Mouse (Mus musculus) heart, embryonic 16.5 days (tissue): ENCODE measurements around the gene Spc24. TPM values are rescaled to one million over a fixed set of nuclear protein-coding genes. Genes with fewer than 3 reads are reported as not detected.

Experiments used
- ATAC-seq: fragments of 200-750 bp; cut with Nextera tagmentation; replicated peaks from 2 replicates; pipeline ENCODE4 v1.8.0; 2017; ENCODE audit warnings: moderate number of reproducible peaks; ENCODE audit not compliant: insufficient read depth, low FRiP score; ENCODE audit errors: extremely low read depth
- H3K27ac ChIP-seq: fragments of 300-500 bp; sonication (generic); 2 replicates; pipeline ENCODE4 v1.5.1; 2014; ENCODE audit warnings: mild to moderate bottlenecking, low read length, control low read depth, moderate library complexity
- H3K27me3 ChIP-seq: fragments of 300-500 bp; sonication (generic); 2 replicates; pipeline ENCODE4 v1.6.1; 2014; ENCODE audit warnings: low read length, mixed read lengths; ENCODE audit not compliant: control insufficient read depth, insufficient read depth
- H3K36me3 ChIP-seq: fragments of 300-500 bp; sonication (generic); 2 replicates; pipeline ENCODE4 v1.6.1; 2014; ENCODE audit not compliant: control insufficient read depth, insufficient read depth
- H3K4me1 ChIP-seq: fragments of 300-500 bp; sonication (generic); 2 replicates; pipeline ENCODE4 v1.6.1; 2014; ENCODE audit warnings: low read length, mixed read lengths; ENCODE audit not compliant: control insufficient read depth, insufficient read depth
- H3K4me2 ChIP-seq: fragments of 300-500 bp; sonication (generic); 2 replicates; pipeline ENCODE4 v1.6.1; 2014; ENCODE audit warnings: low read depth, mild to moderate bottlenecking, control low read depth, low read length
- H3K4me3 ChIP-seq: fragments of 300-500 bp; sonication (generic); 2 replicates; pipeline ENCODE4 v1.5.1; 2014; ENCODE audit warnings: mild to moderate bottlenecking, control low read depth, low read length
- H3K9ac ChIP-seq: fragments of 300-500 bp; sonication (generic); 2 replicates; pipeline ENCODE4 v1.6.1; 2014; ENCODE audit warnings: low read length, control low read depth
- H3K9me3 ChIP-seq: fragments of 300-500 bp; sonication (generic); replicated peaks from 2 replicates; pipeline ENCODE4 v1.6.1; 2016; ENCODE audit warnings: low read length; ENCODE audit not compliant: control insufficient read depth
- WGBS: fragments of 180-500 bp; shearing (Covaris S2); extraction: QIAGEN DNeasy Blood & Tissue Kit; methylation state at CpG from one replicate; pipeline ENCODE4 v1.1.7; 2014; 5-methylcytosine and 5-hydroxymethylcytosine counted together
- polyA plus RNA-seq: library from polyadenylated mRNA; unstranded; fragments of >200 nt; fragmentation: Nextera tagmentation; extraction: Ambion mirVana; gene quantifications from 2 replicates; pipeline ENCODE4 v1.2.1, GENCODE M21; 2015

Gene Spc24
- polyA plus RNA-seq, 1 experiment from 2014 or later, result 93.2 TPM

DNA sequence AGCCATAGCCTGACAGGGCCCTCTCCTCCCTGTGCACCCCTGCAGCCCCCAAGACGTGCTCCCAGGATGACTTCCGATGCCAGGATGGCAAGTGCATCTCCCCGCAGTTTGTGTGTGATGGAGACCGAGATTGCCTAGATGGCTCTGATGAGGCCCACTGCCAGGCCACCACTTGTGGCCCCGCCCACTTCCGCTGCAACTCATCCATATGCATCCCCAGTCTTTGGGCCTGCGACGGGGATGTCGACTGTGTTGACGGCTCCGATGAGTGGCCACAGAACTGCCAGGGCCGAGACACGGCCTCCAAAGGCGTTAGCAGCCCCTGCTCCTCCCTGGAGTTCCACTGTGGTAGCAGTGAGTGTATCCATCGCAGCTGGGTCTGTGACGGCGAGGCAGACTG is 26.7 kb downstream of the Spc24 start:
- ATAC-seq, result no peak
- H3K4me3 ChIP-seq, result no peak overlapping the region
- H3K9me3 ChIP-seq, result no peaks in the 10 kb centered on the region
- peaks cover 7% of the 10 kb centered on the region; the same call in 1 of the 2 replicates for H3K4me1 ChIP-seq
- H3K27ac ChIP-seq, result no peak overlapping the region
- WGBS, result 86% methylated on average over 17 of the region's 17 CpGs
- peaks cover 48% of the 10 kb centered on the region for H3K36me3 ChIP-seq
- no peak overlapping the region for H3K4me2 ChIP-seq
- no peak overlapping the region for H3K9ac ChIP-seq
- no peaks in the 10 kb centered on the region for H3K27me3 ChIP-seq

DNA sequence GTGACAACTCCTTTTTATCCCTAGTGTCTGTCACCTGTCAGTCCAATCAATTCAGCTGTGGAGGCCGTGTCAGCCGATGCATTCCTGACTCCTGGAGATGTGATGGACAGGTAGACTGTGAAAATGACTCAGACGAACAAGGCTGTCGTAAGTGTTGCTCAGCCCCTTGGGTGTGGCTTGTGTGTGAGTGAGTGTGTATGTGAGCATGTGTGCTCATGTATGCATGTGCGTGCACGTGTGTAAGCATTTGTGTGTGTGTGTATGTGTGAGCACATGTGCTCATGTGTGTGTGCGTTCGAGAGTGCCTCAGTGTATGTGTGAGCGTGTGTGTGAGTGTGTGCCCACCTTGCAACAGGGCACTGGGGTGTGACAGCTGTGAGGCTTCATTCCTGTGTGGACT is 27.8 kb downstream of the Spc24 start:
- Histone ChIP-seq H3K9me3 (no peaks in the 10 kb centered on the region), H3K4me2 (no peak overlapping the region), H3K4me3 (no peak overlapping the region), H3K9ac (no peak overlapping the region), H3K27ac (no peak overlapping the region), H3K4me1 (peaks cover 5% of the 10 kb centered on the region; the same call in 1 of the 2 replicates), H3K36me3 (peaks cover 40% of the 10 kb centered on the region), H3K27me3 (no peaks in the 10 kb centered on the region)
- WGBS, result 93% methylated on average over 9 of the region's 9 CpGs
- no peak for ATAC-seq

DNA sequence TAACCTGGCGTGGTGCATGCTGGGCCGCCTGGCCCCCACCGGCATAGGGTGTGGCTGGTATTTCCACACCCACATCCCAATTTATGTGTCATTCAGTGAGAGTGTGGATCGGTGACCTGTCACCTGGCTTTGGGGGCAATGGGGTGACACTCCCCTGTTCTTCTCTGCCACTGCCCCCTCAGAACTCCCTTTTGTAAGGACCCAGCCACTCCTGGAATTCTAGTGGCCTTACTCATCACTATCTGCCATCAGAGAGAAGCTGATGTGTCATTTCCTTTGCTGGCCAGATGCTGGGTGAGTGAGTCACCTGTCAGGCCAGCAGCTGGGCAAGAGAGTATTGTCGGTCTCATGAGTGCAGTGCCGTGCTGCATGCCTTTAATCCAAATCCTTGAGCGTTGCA is 30.8 kb downstream of the Spc24 start:
- Histone ChIP-seq H3K36me3 (peaks cover 25% of the 10 kb centered on the region), H3K27me3 (no peaks in the 10 kb centered on the region), H3K27ac (no peak overlapping the region), H3K9me3 (no peaks in the 10 kb centered on the region), H3K4me2 (no peak overlapping the region), H3K4me1 (peaks cover 25% of the 10 kb centered on the region), H3K9ac (no peak overlapping the region), H3K4me3 (no peak overlapping the region)
- WGBS, result 64% methylated on average over 7 of the region's 7 CpGs
- ATAC-seq, result no peak

DNA sequence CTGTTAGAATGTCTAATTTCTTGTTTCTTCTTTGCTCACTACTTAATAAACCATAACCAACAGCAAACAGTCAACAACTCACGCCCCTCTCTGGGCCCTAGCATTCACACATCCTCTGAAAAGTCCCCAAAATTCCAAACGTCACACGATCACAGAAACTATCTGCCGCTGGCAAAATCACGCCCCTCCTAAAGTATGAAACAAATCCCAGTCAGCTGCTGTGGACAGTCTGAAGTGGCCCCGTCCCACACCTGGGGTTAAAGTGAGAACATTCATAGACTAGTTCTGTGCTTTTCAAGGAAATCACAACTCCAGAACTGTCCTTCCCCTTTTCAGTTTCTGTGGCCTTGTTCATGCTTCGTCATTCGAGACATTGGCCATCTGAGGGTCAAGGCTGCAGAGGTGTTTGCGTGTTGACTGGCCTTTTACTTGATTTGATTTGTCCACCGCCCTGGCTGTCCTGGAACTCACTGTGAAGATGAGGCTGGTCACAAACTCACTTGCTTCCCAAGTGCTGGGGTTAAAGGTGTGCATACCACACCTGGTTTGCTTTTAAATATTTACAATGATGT is 31.8 kb downstream of the Spc24 start:
- Histone ChIP-seq H3K4me2 (no peak overlapping the region), H3K27me3 (no peaks in the 10 kb centered on the region), H3K4me1 (peaks cover 26% of the 10 kb centered on the region), H3K9me3 (no peaks in the 10 kb centered on the region), H3K27ac (no peak overlapping the region), H3K9ac (no peak overlapping the region), H3K36me3 (peaks cover 16% of the 10 kb centered on the region), H3K4me3 (no peak overlapping the region)
- 77% methylated on average over 10 of the region's 10 CpGs for WGBS
- ATAC-seq, result no peak

DNA sequence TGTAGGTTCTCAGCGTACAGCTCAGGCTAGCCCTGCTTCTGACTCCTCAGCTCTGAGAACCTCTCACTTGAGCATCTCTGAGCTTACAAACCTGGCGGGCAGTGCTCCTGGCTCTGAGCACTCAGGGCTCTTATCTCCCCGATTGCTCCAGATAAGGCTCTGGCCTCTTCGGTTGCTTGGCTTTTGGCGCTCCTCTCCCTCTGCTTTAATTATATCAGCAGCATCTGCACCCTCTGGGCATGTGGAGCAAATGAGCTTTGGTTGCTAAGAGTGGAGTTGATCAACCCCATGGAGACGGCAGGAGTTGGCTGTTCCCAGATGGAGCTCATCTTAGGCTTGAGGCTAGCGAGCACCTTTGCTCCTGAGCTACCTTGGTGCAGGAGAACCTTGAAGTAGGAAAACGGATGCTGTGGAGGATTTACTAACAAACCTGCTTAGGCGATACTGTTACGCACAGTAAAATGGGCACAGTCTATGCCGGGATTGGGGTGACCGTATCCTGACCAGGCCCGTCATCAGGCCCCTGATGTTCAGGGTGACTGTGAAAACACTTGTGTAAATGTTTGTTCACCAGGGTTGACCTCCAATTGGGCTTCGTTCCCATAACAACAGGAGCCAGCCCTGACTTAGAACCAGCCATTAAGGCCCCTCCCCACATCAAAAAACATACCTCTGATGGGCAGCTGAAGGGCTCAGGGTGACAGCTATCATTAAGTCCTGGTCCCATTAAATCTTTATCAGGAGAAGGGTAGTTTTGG is 33.7 kb downstream of the Spc24 start:
- ATAC-seq, result no peak
- 63% methylated on average over 14 of the region's 14 CpGs for WGBS
- Histone ChIP-seq H3K4me2 (peak overlapping the region; percentile 51), H3K27me3 (no peaks in the 10 kb centered on the region), H3K4me1 (peaks cover 28% of the 10 kb centered on the region), H3K4me3 (no peak overlapping the region), H3K9ac (no peak overlapping the region; the same call in 1 of the 2 replicates), H3K27ac (no peak overlapping the region), H3K9me3 (no peaks in the 10 kb centered on the region), H3K36me3 (0 out of 2 replicates have a peak, but pooled peaks cover 2% of the 10 kb centered on the region)

DNA sequence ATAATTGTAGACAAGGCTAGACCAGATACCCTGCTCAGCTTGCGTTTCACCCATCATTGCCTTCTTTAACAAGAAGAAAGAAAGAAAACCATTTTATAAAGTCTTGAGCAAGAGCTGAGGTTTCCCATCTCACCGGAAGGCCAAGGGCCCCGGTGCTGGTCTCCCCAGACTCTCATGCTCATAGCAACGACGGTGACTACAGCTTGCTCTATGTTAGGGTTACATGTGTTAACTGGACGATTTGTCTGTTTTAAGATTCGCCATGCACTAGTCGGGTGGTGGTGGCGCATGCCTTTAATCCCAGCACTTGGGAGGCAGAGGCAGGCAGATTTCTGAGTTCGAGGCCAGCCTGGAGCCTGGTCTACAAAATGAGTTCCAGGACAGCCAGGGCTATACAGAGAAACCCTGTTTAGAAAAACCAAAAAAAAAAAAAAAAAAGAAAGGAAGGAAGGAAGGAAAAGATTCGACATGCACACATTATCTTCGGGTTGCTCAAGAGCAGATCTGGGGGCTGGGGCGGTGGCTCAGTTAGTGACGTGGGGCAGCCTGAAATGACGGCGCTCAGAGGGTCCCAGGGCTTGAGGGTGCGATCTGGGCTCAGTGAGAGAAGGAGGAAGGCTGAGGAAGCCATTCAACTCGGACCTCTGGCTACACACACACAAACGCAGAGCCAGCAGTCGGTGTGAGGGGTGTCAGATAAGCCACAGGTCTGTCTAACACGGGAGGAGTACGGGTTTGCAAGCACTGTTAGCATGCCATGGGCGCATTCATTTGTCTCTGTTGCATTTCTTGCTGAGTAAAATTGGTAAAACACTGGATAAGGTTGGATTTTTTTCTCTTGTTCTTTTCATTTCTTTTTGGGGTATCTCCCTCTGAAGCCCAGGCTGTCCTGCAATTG is 34.6 kb downstream of the Spc24 start:
- ATAC-seq, result no peak
- H3K4me3 ChIP-seq, result peak overlapping the region; percentile 63
- 0 out of 2 replicates have a peak, but pooled peaks cover 2% of the 10 kb centered on the region for H3K36me3 ChIP-seq
- H3K4me2 ChIP-seq, result peak overlapping the region; percentile 79
- WGBS, result 52% methylated on average over 23 of the region's 23 CpGs
- H3K9ac ChIP-seq, result peak overlapping the region; percentile 47
- H3K27me3 ChIP-seq, result no peaks in the 10 kb centered on the region
- H3K27ac ChIP-seq, result no peak overlapping the region
- H3K9me3 ChIP-seq, result no peaks in the 10 kb centered on the region
- H3K4me1 ChIP-seq, result peaks cover 34% of the 10 kb centered on the region

DNA sequence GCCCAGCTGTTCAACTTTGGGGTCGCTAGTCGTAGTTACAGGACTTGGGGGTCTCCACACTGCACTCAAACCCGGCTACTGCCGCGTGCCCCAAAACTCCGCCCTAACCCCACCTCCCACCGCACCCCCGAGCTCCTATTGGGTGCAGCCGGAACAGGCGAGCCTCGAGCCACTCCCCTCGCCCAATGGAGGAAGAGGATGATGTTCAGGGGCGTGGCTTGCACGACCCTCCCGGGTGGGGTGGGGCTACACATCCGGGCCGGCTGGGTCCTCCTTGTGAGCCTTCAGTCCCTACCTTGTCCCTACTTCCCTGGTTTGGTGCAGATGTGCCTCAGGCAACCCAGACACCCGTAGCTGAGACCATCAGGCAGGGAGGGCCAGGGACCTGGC is 36.0 kb downstream of the Spc24 start:
- 0 out of 2 replicates have a peak, but pooled peaks cover 2% of the 10 kb centered on the region for H3K36me3 ChIP-seq
- peaks cover 29% of the 10 kb centered on the region for H3K4me1 ChIP-seq
- peak overlapping the region; percentile 79 for H3K4me2 ChIP-seq
- no peaks in the 10 kb centered on the region for H3K27me3 ChIP-seq
- peak; percentile 93 for ATAC-seq
- 3% methylated on average over 18 of the region's 18 CpGs for whole genome bisulfite sequencing
- H3K27ac ChIP-seq, result peak overlapping the region; percentile 86
- peak overlapping the region; percentile 68 for H3K9ac ChIP-seq
- peak overlapping the region; percentile 63 for H3K4me3 ChIP-seq
- H3K9me3 ChIP-seq, result no peaks in the 10 kb centered on the region

DNA sequence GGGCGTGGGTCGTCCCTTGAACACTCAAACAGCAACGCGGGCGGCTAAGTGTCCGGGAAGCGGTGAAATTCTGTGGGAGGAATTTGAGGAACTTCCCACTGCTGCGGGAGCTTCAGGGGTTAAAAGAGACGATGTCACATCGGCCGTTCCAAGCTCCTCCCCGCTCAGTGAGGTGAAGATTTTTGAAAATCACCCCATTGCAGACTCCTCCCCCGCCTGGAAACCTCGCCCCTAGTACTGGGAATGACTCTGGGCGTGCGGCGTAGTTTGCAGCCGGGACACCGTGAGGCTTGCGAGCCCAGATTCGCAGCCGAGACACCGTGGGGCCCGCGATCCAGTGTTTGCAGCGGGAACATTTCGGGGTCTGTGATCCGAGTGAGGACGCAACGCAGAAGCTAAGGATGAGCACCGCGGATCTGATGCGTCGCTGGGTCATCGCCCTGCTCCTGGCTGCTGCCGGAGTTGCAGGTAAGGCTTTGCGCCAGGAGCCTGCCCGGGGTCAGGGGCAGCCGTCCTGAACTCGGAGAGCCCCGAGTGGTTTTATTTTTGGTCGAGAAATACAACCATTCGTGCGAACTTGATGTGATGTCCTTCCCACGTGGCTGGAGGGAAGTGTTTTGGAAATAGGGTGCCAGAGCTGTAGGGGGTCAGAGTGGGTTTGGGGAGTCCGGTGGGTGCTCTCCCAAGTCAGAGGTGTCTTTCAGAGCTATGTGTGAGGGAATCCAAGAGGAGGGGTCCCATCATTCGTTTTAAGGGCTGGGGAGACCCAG is 36.5 kb downstream of the Spc24 start, which contains the start of gene Ldlr:
Ldlr (plus strand) TSS at position 107 of the 770 bp plus-strand sequence.
- Histone ChIP-seq H3K9ac (peak within 1 kb of the TSS; percentile 68), H3K4me2 (peak within 1 kb of the TSS; percentile 79), H3K4me1 (peaks cover 29% of the 10 kb centered on the region), H3K27ac (peak within 1 kb of the TSS; percentile 86), H3K36me3 (0 out of 2 replicates have a peak, but pooled peaks cover 2% of the 10 kb centered on the region), H3K4me3 (peak within 1 kb of the TSS; percentile 63), H3K27me3 (no peaks in the 10 kb centered on the region), H3K9me3 (no peaks in the 10 kb centered on the region)
- WGBS, result under 1% methylated on average over 47 of the region's 47 CpGs
- ATAC-seq, result peak; percentile 84
